Mouse (Mus musculus) CH12.LX (cell line): ENCODE data around the gene Ube2g1. TPM values are rescaled to one million over a fixed set of nuclear protein-coding genes. Genes with fewer than 3 reads are reported as not detected.

Source experiments
- DNase-seq: peaks from one replicate; pipeline ENCODE4 v3.0.0-alpha.2; 2013; ENCODE audit errors: extremely low read depth
- H3K27ac ChIP-seq: 2 replicates; pipeline ENCODE4 v1.5.1; 2012; ENCODE audit warnings: low read depth, mild to moderate bottlenecking, control low read depth, moderate library complexity; ENCODE audit not compliant: insufficient read depth
- H3K27me3 ChIP-seq: replicated peaks from 2 replicates; pipeline ENCODE3; 2012; ENCODE audit warnings: inconsistent platforms
- H3K36me3 ChIP-seq, 2 experiments: replicated peaks in 1 of 2; 2 replicates each; pipeline versions ENCODE3 to v1.6.1; 2012; ENCODE audit warnings: inconsistent platforms in 1 of 2, low read length in 1 of 2, mild to moderate bottlenecking in 1 of 2, mixed read lengths in 1 of 2, moderate library complexity in 1 of 2; ENCODE audit not compliant: control insufficient read depth in 1 of 2, insufficient read depth in 1 of 2
- H3K4me1 ChIP-seq, 2 experiments: 2 replicates each; pipeline ENCODE4 v1.6.1; 2012; ENCODE audit warnings: inconsistent platforms in 1 of 2, moderate library complexity in 1 of 2; ENCODE audit not compliant: insufficient read depth in 2 of 2, control insufficient read depth in 1 of 2
- H3K4me2 ChIP-seq: 2 replicates; pipeline ENCODE4 v1.6.1; 2012; ENCODE audit warnings: low read depth, mild to moderate bottlenecking, control low read depth; ENCODE audit not compliant: poor library complexity, insufficient read depth, severe bottlenecking
- H3K4me3 ChIP-seq, 3 experiments: fragments of 150-350 bp in 1 of 3; sonication (generic) in 1 of 3; replicated peaks in 1 of 3; 2 replicates each; pipeline versions ENCODE3 to v1.5.1; 2011 to 2012; ENCODE audit warnings: low read depth in 2 of 3, low read length in 2 of 3, mild to moderate bottlenecking in 2 of 3, moderate library complexity in 2 of 3, control low read depth in 1 of 3, improper control_type of control experiment in 1 of 3, inconsistent platforms in 1 of 3, mixed read lengths in 1 of 3; ENCODE audit not compliant: poor library complexity in 1 of 3
- H3K79me2 ChIP-seq: replicated peaks from 2 replicates; pipeline ENCODE4 v1.6.1; 2012; ENCODE audit warnings: mild to moderate bottlenecking, moderate library complexity; ENCODE audit not compliant: control insufficient read depth, poor library complexity, insufficient read depth, severe bottlenecking; ENCODE audit errors: extremely low read depth
- H3K9ac ChIP-seq: 2 replicates; pipeline ENCODE4 v1.6.1; 2012; ENCODE audit warnings: low read depth, mild to moderate bottlenecking, control low read depth, moderate library complexity; ENCODE audit not compliant: insufficient read depth
- H3K9me3 ChIP-seq: replicated peaks from 2 replicates; pipeline ENCODE3; 2012; ENCODE audit warnings: low read length, inconsistent platforms, mixed read lengths
- BHLHE40 ChIP-seq: IDR thresholded peaks from 2 replicates; pipeline ENCODE4 v1.6.1; 2011; ENCODE audit warnings: mild to moderate bottlenecking, low read depth, low read length, improper control_type of control experiment
- CHD1 ChIP-seq: IDR thresholded peaks from 2 replicates; pipeline ENCODE4 v1.6.1; 2012; ENCODE audit warnings: low read depth, low read length, improper control_type of control experiment, inconsistent platforms
- CTCF ChIP-seq, 2 experiments: IDR thresholded peaks in 1 of 2; conservative IDR thresholded peaks in 1 of 2; 2 replicates each; pipeline ENCODE4 v1.5.1; 2011 to 2012; ENCODE audit warnings: low read depth in 2 of 2, low read length in 2 of 2, improper control_type of control experiment in 1 of 2, inconsistent platforms in 1 of 2, mild to moderate bottlenecking in 1 of 2, moderate library complexity in 1 of 2
- E2F4 ChIP-seq: IDR thresholded peaks from 2 replicates; pipeline ENCODE4 v1.6.1; 2011; ENCODE audit warnings: low read depth, low read length, improper control_type of control experiment; ENCODE audit not compliant: insufficient replicate concordance
- ELF1 ChIP-seq: IDR thresholded peaks from 2 replicates; pipeline ENCODE4 v1.6.1; 2014; ENCODE audit warnings: low read depth, mild to moderate bottlenecking, inconsistent platforms, low read length, improper control_type of control experiment
- ETS1 ChIP-seq: conservative IDR thresholded peaks from 2 replicates; pipeline ENCODE4 v1.6.1; 2012; ENCODE audit warnings: low read depth, mild to moderate bottlenecking, inconsistent platforms, low read length, improper control_type of control experiment, moderate library complexity
- GABPA ChIP-seq: IDR thresholded peaks from 2 replicates; pipeline ENCODE4 v1.6.1; 2012; ENCODE audit warnings: low read depth, low read length, improper control_type of control experiment, inconsistent platforms; ENCODE audit not compliant: insufficient replicate concordance
- HCFC1 ChIP-seq: IDR thresholded peaks from 2 replicates; pipeline ENCODE4 v1.6.1; 2012; ENCODE audit warnings: low read depth, mild to moderate bottlenecking, inconsistent platforms, low read length, improper control_type of control experiment
- IRF4 ChIP-seq: IDR thresholded peaks from 2 replicates; pipeline ENCODE4 v1.6.1; 2014; ENCODE audit warnings: low read depth, mild to moderate bottlenecking, inconsistent platforms, low read length, improper control_type of control experiment
- JUN ChIP-seq: IDR thresholded peaks from 2 replicates; pipeline ENCODE4 v1.6.1; 2011; ENCODE audit warnings: low read depth, mild to moderate bottlenecking, low read length, improper control_type of control experiment, moderate library complexity; ENCODE audit not compliant: insufficient read depth
- KAT2A ChIP-seq: IDR thresholded peaks from 2 replicates; pipeline ENCODE4 v1.6.1; 2012; ENCODE audit warnings: low read length, improper control_type of control experiment, inconsistent platforms; ENCODE audit not compliant: insufficient replicate concordance
- MAFK ChIP-seq: IDR thresholded peaks from 2 replicates; pipeline ENCODE4 v1.6.1; 2011; ENCODE audit warnings: low read length, improper control_type of control experiment; ENCODE audit not compliant: insufficient replicate concordance
- MAX ChIP-seq: IDR thresholded peaks from 2 replicates; pipeline ENCODE4 v1.6.1; 2011; ENCODE audit warnings: low read length, improper control_type of control experiment
- MAZ ChIP-seq: IDR thresholded peaks from 2 replicates; pipeline ENCODE4 v1.6.1; 2012; ENCODE audit warnings: low read depth, mild to moderate bottlenecking, inconsistent platforms, low read length, improper control_type of control experiment, moderate library complexity
- MEF2A ChIP-seq: IDR thresholded peaks from 2 replicates; pipeline ENCODE4 v1.6.1; 2014; ENCODE audit warnings: low read depth, mild to moderate bottlenecking, inconsistent platforms, low read length, improper control_type of control experiment, borderline replicate concordance
- MXI1 ChIP-seq: IDR thresholded peaks from 2 replicates; pipeline ENCODE4 v1.6.1; 2011; ENCODE audit warnings: mild to moderate bottlenecking, low read depth, low read length, improper control_type of control experiment
- MYC ChIP-seq: IDR thresholded peaks from 2 replicates; pipeline ENCODE4 v1.6.1; 2011; ENCODE audit warnings: low read depth, mild to moderate bottlenecking, improper control_type of control experiment, low read length
- NELFE ChIP-seq: IDR thresholded peaks from 2 replicates; pipeline ENCODE4 v1.6.1; 2011; ENCODE audit warnings: low read depth, low read length, improper control_type of control experiment
- NRF1 ChIP-seq: IDR thresholded peaks from 2 replicates; pipeline ENCODE4 v1.6.1; 2014; ENCODE audit warnings: low read depth, mild to moderate bottlenecking, inconsistent platforms, low read length, improper control_type of control experiment, moderate library complexity
- PAX5 ChIP-seq: IDR thresholded peaks from 2 replicates; pipeline ENCODE4 v1.6.1; 2012; ENCODE audit warnings: low read length, inconsistent platforms, mixed read lengths
- POLR2A ChIP-seq: IDR thresholded peaks from 2 replicates; pipeline ENCODE4 v1.6.1; 2011; ENCODE audit warnings: low read depth, mild to moderate bottlenecking, improper control_type of control experiment, low read length
- POLR2AphosphoS2 ChIP-seq: IDR thresholded peaks from 2 replicates; pipeline ENCODE4 v1.6.1; 2011; ENCODE audit warnings: low read depth, low read length, improper control_type of control experiment
- RCOR1 ChIP-seq: conservative IDR thresholded peaks from 2 replicates; pipeline ENCODE4 v1.6.1; 2012; ENCODE audit warnings: low read depth, mild to moderate bottlenecking, inconsistent platforms, low read length, improper control_type of control experiment
- SIN3A ChIP-seq: IDR thresholded peaks from 2 replicates; pipeline ENCODE4 v1.6.1; 2012; ENCODE audit warnings: low read length, improper control_type of control experiment, inconsistent platforms
- SMC3 ChIP-seq: IDR thresholded peaks from 2 replicates; pipeline ENCODE4 v1.6.1; 2011; ENCODE audit warnings: low read depth, low read length, improper control_type of control experiment
- TBP ChIP-seq: conservative IDR thresholded peaks from 2 replicates; pipeline ENCODE4 v1.6.1; 2011; ENCODE audit warnings: low read depth, low read length, improper control_type of control experiment
- TCF12 ChIP-seq: IDR thresholded peaks from 2 replicates; pipeline ENCODE4 v1.6.1; 2014; ENCODE audit warnings: low read depth, mild to moderate bottlenecking, inconsistent platforms, low read length, improper control_type of control experiment
- UBTF ChIP-seq: IDR thresholded peaks from 2 replicates; pipeline ENCODE4 v1.6.1; 2012; ENCODE audit warnings: low read depth, mild to moderate bottlenecking, inconsistent platforms, low read length, improper control_type of control experiment, moderate library complexity
- USF1 ChIP-seq: IDR thresholded peaks from 2 replicates; pipeline ENCODE4 v1.6.1; 2014; ENCODE audit warnings: low read depth, mild to moderate bottlenecking, inconsistent platforms, low read length, improper control_type of control experiment
- USF2 ChIP-seq: conservative IDR thresholded peaks from 2 replicates; pipeline ENCODE4 v1.6.1; 2011; ENCODE audit warnings: low read depth, low read length, improper control_type of control experiment
- ZC3H11A ChIP-seq: IDR thresholded peaks from 2 replicates; pipeline ENCODE4 v1.6.1; 2012; ENCODE audit warnings: low read depth, mild to moderate bottlenecking, inconsistent platforms, low read length, improper control_type of control experiment
- ZKSCAN1 ChIP-seq: IDR thresholded peaks from 2 replicates; pipeline ENCODE4 v1.6.1; 2012; ENCODE audit warnings: low read depth, inconsistent platforms, low read length, improper control_type of control experiment, borderline replicate concordance
- ZMIZ1 ChIP-seq: IDR thresholded peaks from 2 replicates; pipeline ENCODE4 v1.6.1; 2012; ENCODE audit warnings: low read depth, mild to moderate bottlenecking, inconsistent platforms, low read length, improper control_type of control experiment
- ZNF384 ChIP-seq: IDR thresholded peaks from 2 replicates; pipeline ENCODE4 v1.6.1; 2012; ENCODE audit warnings: low read depth, low read length, improper control_type of control experiment, inconsistent platforms
- dilution Hi-C: fragments of 300-500 bp; cut with MboI; formaldehyde crosslinking; loops from 2 replicates; pipeline ENCODE4 v1.14.3; 2020; ENCODE audit warnings: low sequenced_read_pairs; ENCODE audit not compliant: extremely low pct_unique_long_range_greater_than_20kb, extremely low pct_ligation_motif_present
- in situ Hi-C: fragments of 300-500 bp; cut with MboI; formaldehyde crosslinking; loops from 3 replicates; pipeline ENCODE4 v1.14.3; 2019; ENCODE audit warnings: low sequenced_read_pairs, low pct_ligation_motif_present, low pct_unique_long_range_greater_than_20kb, mixed read lengths
- polyA plus RNA-seq: library from polyadenylated mRNA; unstranded; fragments of >175 nt; gene quantifications from 2 replicates; pipeline ENCODE4 v1.2.1, GENCODE M21; 2012; ENCODE audit warnings: low read depth; ENCODE audit not compliant: insufficient read length
- total RNA-seq, 2 experiments: library from RNA; depleted of rRNA; stranded (reverse); fragments of 300-350 nt in 1 of 2; fragments of >200 nt in 1 of 2; gene quantifications; 2 replicates each; pipeline ENCODE4 v1.2.3; 2012 to 2014

Ube2g1 gene
- 34.3 and 34.5 TPM in 2 replicates for total RNA-seq (2012; rRNA removed)
- 74.4 and 78.3 TPM in 2 replicates for total RNA-seq (2014; rRNA removed)
- polyA plus RNA-seq = 52.8 and 73.8 TPM in 2 replicates

GRCm38 (mm10) chr11:72606694-72607407, at the start of gene Ube2g1:
TSS of gene Ube2g1 (plus strand) at chr11:72607283.
- H3K36me3 ChIP-seq = peaks cover 0 to 3% of the 10 kb centered on the region in 2 experiments
- H3K4me3 ChIP-seq = peak within 1 kb of the TSS; percentile 73 to 88 (median 76)
- peak; percentile 95 for TF ChIP-seq ELF1
- peak; percentile 95 for TF ChIP-seq NRF1
- peak; percentile 85; the same call in 1 of the 2 replicates for TF ChIP-seq POLR2AphosphoS2
- peak; percentile 75 for TF ChIP-seq IRF4
- TF ChIP-seq ZC3H11A = no peak
- TF ChIP-seq GABPA = peak; percentile 24; the same call in 1 of the 2 replicates
- peak; percentile 94 for TF ChIP-seq POLR2A
- TF ChIP-seq BHLHE40 = peak; percentile 33
- peak; percentile 90 for TF ChIP-seq ZMIZ1
- TF ChIP-seq USF2 = no peak
- 0 out of 2 replicates have a peak, but pooled peaks have one; percentile 47 for TF ChIP-seq MYC
- peak; percentile 97; the same call in 1 of the 2 replicates for TF ChIP-seq UBTF
- TF ChIP-seq PAX5 = no peak
- TF ChIP-seq SMC3 = peak; percentile 6; the same call in 1 of the 2 replicates
- no peak; the same call in 1 of the 2 replicates for TF ChIP-seq MAFK
- TF ChIP-seq USF1 = no peak
- peak; percentile 91 for TF ChIP-seq HCFC1
- TF ChIP-seq MAX = peak; percentile 74
- no peak for TF ChIP-seq JUN
- TF ChIP-seq ETS1 = peak; percentile 16; the same call in 1 of the 2 replicates
- peak; percentile 98 for TF ChIP-seq MAZ
- peak; percentile 94; the same call in 1 of the 2 replicates for TF ChIP-seq RCOR1
- TF ChIP-seq NELFE = peak; percentile 86
- no peak for TF ChIP-seq ZNF384
- peak; percentile 55 for TF ChIP-seq MXI1
- TF ChIP-seq KAT2A = peak; percentile 81; the same call in 1 of the 2 replicates
- 0 out of 2 replicates have a peak, but pooled peaks have one; percentile 46 for TF ChIP-seq E2F4
- TF ChIP-seq MEF2A = peak; percentile 57; the same call in 1 of the 2 replicates
- TF ChIP-seq ZKSCAN1 = no peak
- peak; percentile 97 for TF ChIP-seq CHD1
- peak; percentile 87 for TF ChIP-seq TCF12
- TF ChIP-seq SIN3A = 0 out of 2 replicates have a peak, but pooled peaks have one; percentile 61
- TF ChIP-seq TBP = 0 out of 2 replicates have a peak, but pooled peaks have one; percentile 39
- no peak for TF ChIP-seq CTCF (conservative IDR thresholded peaks at IDR 0.05 in 1 of 2, IDR thresholded peaks at IDR 0.05 in 1 of 2; ENCODE audit: low read depth in 2 of 2, low read length in 2 of 2)
- H3K27ac ChIP-seq = peak within 1 kb of the TSS; percentile 81
- dilution Hi-C loops = no loop called here
- H3K79me2 ChIP-seq = peaks cover 31% of the 10 kb centered on the region
- H3K4me1 ChIP-seq = peaks cover 10 to 29% of the 10 kb centered on the region in 2 experiments
- H3K4me2 ChIP-seq = peak within 1 kb of the TSS; percentile 80
- peak; percentile 98 for DNase-seq
- peak within 1 kb of the TSS; percentile 93 for H3K9ac ChIP-seq
- no peaks in the 10 kb centered on the region for H3K27me3 ChIP-seq
- in situ Hi-C loops = no loop called here
- no peaks in the 10 kb centered on the region for H3K9me3 ChIP-seq
